Mouse (Mus musculus) megakaryocyte, embryonic 14.5 days (primary cell): ENCODE results near the gene Foxk1.

Source experiments
- FLI1 ChIP-seq: IDR thresholded peaks from 2 replicates; pipeline ENCODE4 v1.6.1; 2012; ENCODE audit warnings: low read length, inconsistent platforms, mixed read lengths
- GATA1 ChIP-seq: IDR thresholded peaks from 3 replicates; pipeline ENCODE4 v1.6.1; 2012; ENCODE audit warnings: mixed read lengths, low read length, inconsistent platforms, borderline replicate concordance

DNA sequence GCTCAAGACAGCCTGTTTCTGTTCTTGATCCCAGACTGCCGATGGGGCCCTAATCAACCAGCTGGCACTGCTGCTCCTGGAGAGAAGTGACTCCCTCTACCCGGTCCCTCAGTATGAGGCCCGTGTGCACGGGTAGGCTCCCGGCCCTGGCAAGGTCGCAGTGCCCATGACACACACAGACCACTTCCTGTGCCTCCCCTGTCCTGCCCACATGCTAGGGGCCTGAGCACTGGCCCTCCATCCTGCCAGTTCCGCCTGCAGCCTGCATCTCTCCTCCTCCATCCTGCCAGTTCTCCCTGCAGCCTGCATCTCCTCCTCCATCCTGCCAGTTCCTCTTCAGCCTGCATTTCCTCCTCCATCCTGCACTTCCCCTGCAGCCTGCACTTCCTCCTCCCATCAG lies 74.4 kb downstream of the Foxk1 start:
- TF ChIP-seq GATA1, result no peak
- TF ChIP-seq FLI1, result no peak
